Mouse (Mus musculus): ENCODE measurements around the gene Treml1.

GRCm38 (mm10) chr17:48323236-48323635, 36.5 kb upstream of the Treml1 start:
- TF ChIP-seq POLR2A (IDR thresholded peaks at IDR 0.05; ENCODE audit: borderline replicate concordance, insufficient read depth, low read length), result no peak
- no peak for TF ChIP-seq CTCF (IDR thresholded peaks at IDR 0.05; ENCODE audit: borderline replicate concordance, insufficient read depth, low read depth, low read length)

All from cerebellum, adult 2 months (tissue).